ENCODE assay signal across 21 mouse cellular contexts in the genomic region with DNA sequence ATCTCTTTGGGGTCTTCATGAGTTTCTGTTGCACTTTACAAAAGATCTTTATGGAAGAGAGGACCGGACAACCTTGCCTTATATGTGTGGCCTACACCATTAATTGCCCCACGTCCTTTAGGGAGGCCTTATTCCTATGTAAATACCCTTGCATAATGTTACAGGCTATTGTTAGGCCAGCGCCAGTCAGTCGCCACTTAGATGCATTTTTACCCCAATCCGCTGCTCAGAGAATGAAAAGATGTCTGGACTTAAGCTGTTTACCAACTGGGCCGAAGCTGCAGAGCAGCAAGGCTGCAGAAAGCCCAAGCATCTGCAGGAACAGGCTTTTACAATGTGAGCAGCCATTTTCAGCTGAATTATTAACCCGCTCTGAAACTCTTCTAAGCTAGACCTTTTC.
DNase-seq lines count a peak whose midpoint lies in the region; ATAC-seq and TF ChIP-seq lines count a peak whose summit lies in the region.
"Had no signal": no experiment of that assay in that cellular context is flagged by ENCODE, and none has a peak within 500 bp of the region (broad histone marks: within the 10 kb centered on the region; RNA-seq: fewer than 3 reads in every experiment).

No protein-coding gene starts in this region.

- WGBS in forebrain, embryonic 10.5 days, result 9% methylated on average over 7 of the region's 7 CpGs
- WGBS in forebrain, postnatal 0 days, result 25% methylated on average over 7 of the region's 7 CpGs
- 8% methylated on average over 7 of the region's 7 CpGs for WGBS in forebrain, embryonic 11.5 days
- 16% methylated on average over 7 of the region's 7 CpGs for WGBS in midbrain, embryonic 12.5 days

- H3K4me2 ChIP-seq in forebrain, postnatal 0 days (ENCODE audit: low read depth), result no peak overlapping the region
- H3K4me2 ChIP-seq in forebrain, embryonic 11.5 days (ENCODE audit: low read depth, low read length, severe bottlenecking), result no peak overlapping the region; the same call in 1 of the 2 replicates
- peak overlapping the region; percentile 38 for H3K4me2 ChIP-seq in midbrain, embryonic 12.5 days (replicated peaks)

- no peaks in the 10 kb centered on the region for H3K9me3 ChIP-seq in forebrain, embryonic 10.5 days
- no peaks in the 10 kb centered on the region for H3K9me3 ChIP-seq in forebrain, postnatal 0 days (ENCODE audit: low read length)
- no peaks in the 10 kb centered on the region for H3K9me3 ChIP-seq in ES-Bruce4 (replicated peaks; ENCODE audit: control insufficient read depth, insufficient read depth, low read length, poor library complexity, severe bottlenecking)
- H3K9me3 ChIP-seq in forebrain, embryonic 11.5 days (ENCODE audit: control insufficient read depth, low read length), result no peaks in the 10 kb centered on the region; the same call in 1 of the 2 replicates
- no peaks in the 10 kb centered on the region for H3K9me3 ChIP-seq in midbrain, embryonic 12.5 days
- H3K9me3 ChIP-seq: heart, embryonic 15.5 days; limb, embryonic 12.5 days had no signal

- H3K36me3 ChIP-seq in forebrain, embryonic 10.5 days (replicated peaks), result no peaks in the 10 kb centered on the region
- H3K36me3 ChIP-seq in forebrain, postnatal 0 days (ENCODE audit: insufficient read depth), result no peaks in the 10 kb centered on the region
- no peaks in the 10 kb centered on the region for H3K36me3 ChIP-seq in ES-Bruce4 (ENCODE audit: control insufficient read depth, insufficient read depth, low read length, poor library complexity, severe bottlenecking)
- no peaks in the 10 kb centered on the region for H3K36me3 ChIP-seq in forebrain, embryonic 11.5 days (ENCODE audit: control insufficient read depth, insufficient read depth, low read length)
- H3K36me3 ChIP-seq in midbrain, embryonic 12.5 days, result no peaks in the 10 kb centered on the region
- H3K36me3 ChIP-seq: heart, embryonic 15.5 days; hindbrain, embryonic 13.5 days; limb, embryonic 12.5 days had no signal

- TF ChIP-seq POLR2A in ES-Bruce4 (IDR thresholded peaks at IDR 0.05; ENCODE audit: insufficient read depth, low read length), result no peak

- DNase-seq in forebrain, embryonic 10.5 days (ENCODE audit: extremely low spot score, low spot score), result no peak
- no peak for DNase-seq in forebrain, postnatal 0 days
- no peak for DNase-seq in forebrain, embryonic 11.5 days (ENCODE audit: low spot score)
- DNase-seq in thymus, postnatal 25 days, result no peak
- no peak for DNase-seq in left cerebral cortex, adult 18-20 months (ENCODE audit: low spot score in 2 of 2)
- DNase-seq: cerebellum, postnatal 14 days; gastrocnemius, postnatal 10 days; heart, adult 2 months; right cerebral cortex, postnatal 25 days had no signal

- H3K27ac ChIP-seq in forebrain, embryonic 10.5 days, result peak overlapping the region; percentile 84
- no peak overlapping the region for H3K27ac ChIP-seq in forebrain, postnatal 0 days (ENCODE audit: low read depth, low read length)
- H3K27ac ChIP-seq in ES-Bruce4 (ENCODE audit: insufficient read depth, low read length), result no peak overlapping the region
- H3K27ac ChIP-seq in forebrain, embryonic 11.5 days (ENCODE audit: low read depth, low read length), result peak overlapping the region; percentile 75; the same call in 1 of the 2 replicates
- H3K27ac ChIP-seq in midbrain, embryonic 12.5 days (replicated peaks), result peak overlapping the region; percentile 91
- H3K27ac ChIP-seq: heart, adult 2 months; heart, embryonic 15.5 days; limb, embryonic 12.5 days; liver, embryonic 14.5 days; stomach, postnatal 0 days had no signal

- no peak for ATAC-seq in forebrain, postnatal 0 days
- ATAC-seq in forebrain, embryonic 11.5 days (replicated peaks; ENCODE audit: low FRiP score), result no peak; the same call in 1 of the 2 replicates
- peak; percentile 76 for ATAC-seq in midbrain, embryonic 12.5 days (ENCODE audit: low FRiP score, low read depth)
- ATAC-seq in inflammation-experienced regulatory T-cells, adult 6 months, result no peak
- ATAC-seq: CD4-positive, CD25-positive, alpha-beta regulatory T cell, adult 4 months; intestine, postnatal 0 days; lung, postnatal 0 days had no signal

- peaks cover 75% of the 10 kb centered on the region for H3K27me3 ChIP-seq in forebrain, embryonic 10.5 days (ENCODE audit: poor library complexity, severe bottlenecking)
- peaks cover 28% of the 10 kb centered on the region for H3K27me3 ChIP-seq in forebrain, postnatal 0 days (ENCODE audit: insufficient read depth, low read length)
- H3K27me3 ChIP-seq in ES-Bruce4 (ENCODE audit: control insufficient read depth, insufficient read depth, low read length, poor library complexity, severe bottlenecking), result no peaks in the 10 kb centered on the region; the same call in 1 of the 2 replicates
- H3K27me3 ChIP-seq in forebrain, embryonic 11.5 days (ENCODE audit: control insufficient read depth, insufficient read depth, low read length), result peaks cover 9% of the 10 kb centered on the region
- H3K27me3 ChIP-seq in midbrain, embryonic 12.5 days, result no peaks in the 10 kb centered on the region

- H3K4me1 ChIP-seq in forebrain, embryonic 10.5 days, result peaks cover 54% of the 10 kb centered on the region
- H3K4me1 ChIP-seq in forebrain, postnatal 0 days (ENCODE audit: insufficient read depth), result no peaks in the 10 kb centered on the region
- peaks cover 9% of the 10 kb centered on the region for H3K4me1 ChIP-seq in ES-Bruce4 (ENCODE audit: control insufficient read depth, insufficient read depth, low read length)
- peaks cover 31% of the 10 kb centered on the region for H3K4me1 ChIP-seq in forebrain, embryonic 11.5 days (replicated peaks; ENCODE audit: control insufficient read depth, insufficient read depth, low read length)
- H3K4me1 ChIP-seq in midbrain, embryonic 12.5 days, result peaks cover 45% of the 10 kb centered on the region

- peak; percentile 56; the same call in 1 of the 2 replicates for TF ChIP-seq EP300 in ES-Bruce4 (IDR thresholded peaks at IDR 0.05; ENCODE audit: insufficient read depth, low read depth, low read length)

- TF ChIP-seq CTCF in forebrain, postnatal 0 days (IDR thresholded peaks at IDR 0.05; ENCODE audit: low read depth), result no peak
- no peak for TF ChIP-seq CTCF in ES-Bruce4 (IDR thresholded peaks at IDR 0.05; ENCODE audit: low read depth, low read length)

- peak overlapping the region; percentile 27; the same call in 1 of the 2 replicates for H3K4me3 ChIP-seq in forebrain, embryonic 10.5 days
- H3K4me3 ChIP-seq in forebrain, postnatal 0 days (ENCODE audit: low read depth, low read length), result no peak overlapping the region
- no peak overlapping the region for H3K4me3 ChIP-seq in ES-Bruce4 (ENCODE audit: low read depth, low read length)
- H3K4me3 ChIP-seq in forebrain, embryonic 11.5 days (ENCODE audit: low read depth, low read length), result no peak overlapping the region
- H3K4me3 ChIP-seq in midbrain, embryonic 12.5 days, result no peak overlapping the region
- H3K4me3 ChIP-seq: heart, adult 2 months; limb, embryonic 12.5 days; myocyte had no signal

- no peak overlapping the region for H3K9ac ChIP-seq in forebrain, postnatal 0 days
- H3K9ac ChIP-seq in ES-Bruce4 (ENCODE audit: low read depth, poor library complexity, severe bottlenecking), result no peak overlapping the region
- H3K9ac ChIP-seq in forebrain, embryonic 11.5 days (ENCODE audit: low read length), result no peak overlapping the region
- H3K9ac ChIP-seq in midbrain, embryonic 12.5 days (replicated peaks), result no peak overlapping the region
- H3K9ac ChIP-seq: heart, embryonic 15.5 days; hindbrain, embryonic 13.5 days; limb, embryonic 12.5 days; liver, embryonic 14.5 days had no signal

Comparison
In these comparisons a context has a peak if more than half of its experiments do, and no peak if none do; other contexts are left out.
1. H3K27ac ChIP-seq: peak in forebrain, embryonic 10.5 days (single experiment), forebrain, embryonic 11.5 days (single experiment) and midbrain, embryonic 12.5 days (single experiment); none in forebrain, postnatal 0 days (single experiment) and ES-Bruce4 (single experiment).